Mouse (Mus musculus) bone marrow macrophage, adult 2 months (primary cell): ENCODE results near the gene Spag7.

ENCODE experiments used
- CTCF ChIP-seq: IDR thresholded peaks from 2 replicates; pipeline ENCODE4 v1.5.1; 2012; ENCODE audit warnings: low read depth, mild to moderate bottlenecking, low read length, moderate library complexity
- POLR2A ChIP-seq: IDR thresholded peaks from 2 replicates; pipeline ENCODE4 v1.6.1; 2012; ENCODE audit warnings: mild to moderate bottlenecking, low read depth, low read length, borderline replicate concordance

GRCm38 (mm10) chr11:70711026-70711425, 41.8 kb upstream of the Spag7 start:
- TF ChIP-seq CTCF = no peak
- no peak for TF ChIP-seq POLR2A
